Mouse (Mus musculus) left cerebral cortex, postnatal 36 days (tissue): ENCODE data around the gene Plekhh3. TPM values are rescaled to one million over a fixed set of nuclear protein-coding genes. Genes with fewer than 3 reads are reported as not detected.
"Not testable (repeated sequence)": the region's sequence is repeated elsewhere in the genome, so short reads cannot be mapped to it uniquely, and the experiment has no call there.

ENCODE experiments used
- DNase-seq, 2 experiments: peaks; one replicate each; pipeline ENCODE4 v3.0.0; 2021 to 2022; ENCODE audit warnings: low spot score in 2 of 2, mixed read lengths in 1 of 2
- intact Hi-C: fragments of 180-260 bp; cut with DNase I; formaldehyde crosslinking; loops from one replicate; pipeline ENCODE4 v1.15.1; 2025
- total RNA-seq, 2 experiments: library from RNA; stranded (reverse); gene quantifications; 2 replicates each; pipeline ENCODE4 v1.2.3; 2021

Plekhh3 gene
- total RNA-seq, 2 experiments from 2014 or later: 12.3 TPM

DNA sequence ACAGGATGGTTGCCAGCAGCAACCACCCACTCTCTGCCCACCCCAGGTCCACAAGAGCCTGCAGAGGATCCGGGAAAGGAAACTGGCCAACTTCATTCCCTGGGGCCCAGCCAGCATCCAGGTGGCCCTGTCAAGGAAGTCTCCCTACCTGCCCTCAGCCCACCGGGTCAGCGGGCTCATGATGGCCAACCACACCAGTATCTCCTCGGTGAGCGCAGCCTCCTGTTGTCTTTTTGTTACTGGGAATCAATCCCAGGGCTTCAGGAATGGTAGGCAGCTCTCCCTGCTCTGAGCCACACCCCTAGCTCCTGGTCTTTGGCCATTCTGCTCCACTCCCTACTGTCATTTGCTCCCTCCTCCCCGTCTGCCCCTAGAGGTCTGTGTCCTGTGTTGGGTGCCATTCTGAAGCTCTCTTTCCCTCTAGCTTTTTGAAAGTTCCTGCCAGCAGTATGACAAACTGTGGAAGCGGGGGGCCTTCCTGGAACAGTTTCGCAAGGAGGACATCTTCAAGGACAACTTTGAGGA lies 10.1 kb downstream of the Plekhh3 start:
- intact Hi-C loops, DNase-seq: not testable (repeated sequence)

DNA sequence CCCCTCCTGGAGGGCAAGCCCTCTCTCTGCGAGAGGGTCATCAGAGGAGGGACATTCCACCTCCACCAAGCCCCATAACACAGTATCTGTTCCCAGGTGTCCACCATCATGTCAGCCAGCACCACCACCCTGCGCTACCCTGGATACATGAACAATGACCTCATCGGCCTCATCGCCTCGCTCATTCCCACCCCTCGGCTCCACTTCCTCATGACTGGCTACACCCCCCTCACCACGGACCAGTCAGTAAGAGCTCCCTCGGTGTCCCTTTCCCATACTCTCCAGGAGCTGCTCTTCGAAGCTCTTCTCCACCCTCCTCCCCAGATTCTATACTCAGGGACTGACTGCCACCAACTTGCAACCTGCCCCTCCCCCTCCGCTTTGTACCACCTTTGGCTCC lies 11.0 kb downstream of the Plekhh3 start:
- DNase-seq, intact Hi-C loops: not testable (repeated sequence)

DNA sequence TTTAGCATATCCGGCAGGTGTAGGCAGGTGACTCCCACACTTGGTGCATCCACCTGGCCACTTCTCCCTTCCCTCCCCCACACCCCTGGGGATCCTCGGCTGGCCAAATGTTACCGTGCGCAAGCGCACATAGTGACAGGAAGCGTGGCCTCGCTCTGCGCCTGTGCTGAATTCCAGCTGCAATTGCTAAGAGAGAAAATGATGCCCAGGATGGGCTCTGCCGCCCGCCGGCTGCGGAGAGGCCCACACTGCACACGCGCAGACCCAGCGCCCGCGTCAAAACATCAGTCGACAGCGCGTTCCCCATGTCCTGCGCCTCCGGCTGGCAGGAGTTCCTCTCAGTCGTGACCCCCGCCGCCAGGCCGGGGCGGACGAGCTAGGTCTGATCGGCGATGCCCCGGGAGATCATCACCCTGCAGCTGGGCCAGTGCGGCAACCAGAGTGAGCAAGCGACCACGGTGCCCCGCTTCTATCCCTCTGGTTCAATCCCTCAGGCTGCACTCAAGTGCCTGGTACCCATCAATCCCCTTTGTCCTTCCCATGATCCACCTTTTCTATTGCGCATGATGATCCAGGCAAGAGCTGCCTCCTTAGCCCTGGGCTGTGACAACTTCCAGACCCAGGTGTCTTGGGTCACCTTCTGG lies 15.3 kb downstream of the Plekhh3 start, which contains the start of gene Tubg2:
Gene Tubg2, plus strand, starts transcription at position 180 of the 644 bp plus-strand sequence.
- peak; percentile 87 for DNase-seq
- intact Hi-C loops: no loop called here

DNA sequence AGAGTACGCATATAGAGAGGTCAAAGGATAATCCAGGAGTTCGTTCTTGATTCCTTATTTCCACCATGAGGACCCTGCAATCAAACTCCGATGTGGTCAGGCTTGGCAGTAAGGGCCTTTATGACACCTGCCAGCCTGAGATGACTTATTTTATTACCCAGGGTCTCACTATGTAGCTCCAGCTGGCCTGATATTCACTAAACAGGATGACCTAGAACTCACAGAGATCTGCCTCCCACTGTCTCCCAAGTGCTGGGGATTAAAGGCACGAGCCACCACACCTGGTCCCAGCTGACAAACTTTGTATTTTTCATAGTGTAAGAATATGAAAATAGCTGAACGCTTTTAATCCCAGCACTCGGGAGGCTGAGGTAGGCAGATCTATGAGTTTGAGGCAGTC lies 16.0 kb downstream of the Plekhh3 start:
- no peak for DNase-seq
- intact Hi-C loops: no loop called here

GRCm38 (mm10) chr11:101154648-101155047 lies 16.5 kb downstream of the Plekhh3 start:
- DNase-seq: no peak
- intact Hi-C loops: no loop called here

GRCm38 (mm10) chr11:101152825-101153224 lies 18.3 kb downstream of the Plekhh3 start:
- intact Hi-C loops: no loop called here

GRCm38 (mm10) chr11:101151063-101151462 lies 20.1 kb downstream of the Plekhh3 start:
- no peak for DNase-seq
- intact Hi-C loops: no loop called here

More at GRCm38 (mm10) chr11:101152825-101153224, 18.3 kb downstream of the Plekhh3 start:
- DNase-seq: no peak

- intact Hi-C loops: no loop called here
- DNase-seq: no peak
Measured at GRCm38 (mm10) chr11:101149178-101150105, 21.7 kb downstream of the Plekhh3 start.

DNA sequence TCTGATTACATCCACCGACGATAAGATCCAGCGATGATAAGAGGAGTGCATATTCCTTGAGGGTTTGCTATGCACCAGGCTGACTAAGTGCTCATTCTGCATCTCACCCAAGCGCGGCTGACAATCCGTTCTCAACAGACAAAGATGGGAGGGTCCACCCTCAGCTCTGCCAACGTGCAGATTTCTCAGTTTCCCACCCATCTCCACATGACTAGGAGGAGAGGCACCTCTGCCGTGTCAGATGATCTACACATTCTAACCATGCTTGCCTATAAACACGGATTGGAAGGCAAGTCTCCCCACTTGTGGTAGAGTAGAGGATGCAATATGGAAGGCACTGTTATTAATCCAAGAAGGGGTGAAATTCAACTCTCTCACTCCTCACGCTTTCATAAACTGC lies 22.4 kb downstream of the Plekhh3 start:
- DNase-seq: no peak
- intact Hi-C loops: no loop called here

DNA sequence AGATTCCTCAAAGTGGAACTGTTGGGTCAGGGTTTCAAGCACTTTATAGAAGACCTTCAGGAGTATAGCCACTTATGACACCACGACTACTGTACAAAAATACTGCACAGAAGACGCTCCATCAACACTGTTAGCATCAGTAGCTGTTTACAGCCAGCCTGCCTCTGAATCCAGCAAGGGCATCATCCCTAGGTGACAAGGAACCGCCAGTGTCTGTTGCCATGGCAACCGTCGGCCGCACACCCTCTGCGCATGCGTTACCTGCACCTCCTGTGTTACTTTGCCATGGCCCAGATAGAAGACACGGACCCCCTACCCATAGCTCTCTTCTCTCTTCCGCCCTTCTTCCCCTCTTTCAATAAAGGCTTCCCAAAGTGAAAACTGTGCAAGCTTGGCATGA lies 24.8 kb downstream of the Plekhh3 start:
- no peak for DNase-seq
- intact Hi-C loops: no loop called here

DNA sequence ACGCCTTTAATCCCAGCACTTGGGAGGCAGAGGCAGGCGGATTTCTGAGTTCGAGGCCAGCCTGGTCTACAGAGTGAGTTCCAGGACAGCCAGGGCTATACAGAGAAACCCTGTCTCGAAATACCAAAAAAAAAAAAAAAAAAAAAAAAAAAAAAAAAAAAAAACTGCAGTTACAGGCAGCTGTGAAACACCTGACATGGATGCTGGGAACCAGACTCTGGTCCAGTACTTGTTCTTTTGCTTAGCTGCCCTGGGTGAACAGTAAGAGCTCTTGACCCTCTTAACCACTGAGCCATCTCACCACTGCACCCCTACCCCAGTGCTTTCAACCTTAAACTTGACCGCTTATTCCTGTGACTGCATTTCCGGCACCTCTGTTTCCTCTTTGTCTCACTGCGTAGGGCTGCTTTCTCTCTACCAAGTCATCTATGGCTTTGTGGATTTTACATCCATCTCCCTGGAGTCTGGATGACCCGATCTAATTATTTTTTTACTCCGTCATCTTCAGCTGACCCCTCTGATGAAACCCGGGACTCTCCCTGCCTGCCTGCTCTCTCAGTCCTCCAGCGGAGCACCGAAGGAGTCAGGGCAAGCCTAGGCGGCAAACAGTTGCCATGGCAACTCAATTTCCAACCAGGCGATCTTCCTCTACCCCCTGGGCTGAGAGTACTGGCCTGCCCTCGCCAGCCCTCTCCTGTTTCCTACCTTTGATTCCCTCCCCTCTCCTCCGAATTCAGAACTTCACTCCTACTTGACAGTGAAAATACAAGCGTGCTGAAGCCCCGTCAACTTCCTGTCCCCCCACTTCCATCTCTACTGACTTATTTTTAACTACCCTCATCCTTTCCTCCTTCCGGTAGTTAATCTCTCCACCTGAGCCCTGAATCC lies 27.6 kb downstream of the Plekhh3 start:
- DNase-seq: peak in 1 of 2 experiments; percentile 42
- intact Hi-C loops: no loop called here

DNA sequence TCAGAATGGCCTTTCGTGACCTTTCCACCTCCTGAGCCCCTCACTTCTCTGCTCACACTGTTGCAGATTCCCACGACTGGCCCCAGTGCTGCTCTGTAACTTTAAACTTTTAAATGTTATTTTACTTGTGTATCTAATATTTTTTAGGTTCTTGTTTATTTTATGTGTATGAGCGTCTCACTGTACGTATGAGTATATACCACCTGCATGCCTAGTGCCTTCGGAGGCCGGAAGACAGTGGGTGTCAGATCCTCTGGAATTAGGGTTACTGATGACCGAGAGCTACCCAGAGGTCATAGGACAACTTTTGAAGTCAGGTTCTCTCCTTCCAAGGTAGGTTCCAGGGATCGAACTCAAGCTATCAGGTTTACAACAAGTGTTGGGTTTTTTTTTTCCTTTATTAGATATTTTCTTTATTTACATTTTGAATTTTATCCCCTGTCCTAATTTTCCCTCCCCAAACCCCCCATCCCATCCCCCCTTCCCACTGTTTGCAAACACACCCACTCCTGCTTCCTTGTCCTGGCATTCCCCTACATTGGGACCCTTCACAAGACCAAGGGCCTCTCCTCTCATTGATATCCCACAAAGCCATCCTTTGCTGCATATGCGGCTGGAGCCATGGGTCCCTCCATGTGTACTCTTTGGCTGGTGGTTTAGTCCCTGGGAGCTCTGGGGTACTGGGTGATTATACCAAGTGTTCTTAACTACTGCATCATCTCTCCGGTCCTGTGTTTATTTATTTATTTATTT lies 28.8 kb downstream of the Plekhh3 start:
- intact Hi-C loops: no loop called here
- no peak for DNase-seq

DNA sequence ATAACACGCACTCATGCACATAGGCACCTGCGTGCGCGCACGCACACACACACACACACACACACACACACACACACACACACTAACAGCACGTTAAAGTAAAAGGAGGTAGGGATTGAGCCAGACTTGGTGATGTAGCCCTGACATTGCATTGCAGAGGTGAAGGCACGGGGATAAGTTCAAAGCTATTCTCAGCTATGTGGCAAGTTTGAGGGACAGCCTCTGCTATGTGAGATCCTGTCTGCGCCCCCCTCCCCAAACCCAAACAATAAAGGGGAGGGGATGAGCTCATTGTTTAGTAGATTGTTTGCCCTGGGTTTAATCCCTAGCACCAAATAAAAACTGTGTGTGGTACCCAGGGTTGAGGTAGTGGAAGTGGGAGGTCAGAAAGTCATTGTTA lies 30.1 kb downstream of the Plekhh3 start:
- DNase-seq: no peak
- intact Hi-C loops: no loop called here

- intact Hi-C loops: no loop called here
Measured at GRCm38 (mm10) chr11:101140164-101140819, 30.9 kb downstream of the Plekhh3 start.

DNA sequence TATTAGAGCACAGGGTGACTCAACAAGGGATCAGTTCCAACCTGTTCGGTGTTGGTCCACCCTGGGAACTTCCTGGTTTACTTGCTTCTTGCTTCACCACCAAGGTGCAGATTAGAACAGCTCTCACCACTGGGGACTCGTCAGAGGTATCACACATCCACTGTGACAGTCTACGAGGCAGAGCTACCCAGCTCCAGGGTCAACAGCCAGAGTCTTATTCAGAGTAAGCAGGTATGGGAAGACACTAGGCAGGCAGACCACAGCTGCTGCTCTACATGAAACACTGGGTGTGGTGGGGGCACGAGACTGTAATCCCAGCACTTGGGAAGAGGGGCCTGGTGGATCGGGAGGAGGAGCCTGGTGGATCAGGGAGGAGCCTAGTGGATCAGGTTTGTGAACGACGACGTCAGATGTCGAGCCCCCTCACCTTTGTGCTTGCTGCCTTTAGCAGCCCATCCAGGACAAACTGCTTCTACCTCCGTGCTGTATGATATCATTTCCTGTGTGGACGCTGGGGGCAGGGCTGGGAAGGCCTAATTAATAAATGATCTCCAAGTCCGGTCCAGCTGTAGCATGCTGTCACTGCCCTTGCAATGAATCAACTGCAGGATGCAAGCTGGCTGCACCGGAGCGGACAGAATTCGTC lies 32.5 kb downstream of the Plekhh3 start:
- DNase-seq: no peak
- intact Hi-C loops: no loop called here

More at GRCm38 (mm10) chr11:101140164-101140819, 30.9 kb downstream of the Plekhh3 start:
- no peak for DNase-seq

DNA sequence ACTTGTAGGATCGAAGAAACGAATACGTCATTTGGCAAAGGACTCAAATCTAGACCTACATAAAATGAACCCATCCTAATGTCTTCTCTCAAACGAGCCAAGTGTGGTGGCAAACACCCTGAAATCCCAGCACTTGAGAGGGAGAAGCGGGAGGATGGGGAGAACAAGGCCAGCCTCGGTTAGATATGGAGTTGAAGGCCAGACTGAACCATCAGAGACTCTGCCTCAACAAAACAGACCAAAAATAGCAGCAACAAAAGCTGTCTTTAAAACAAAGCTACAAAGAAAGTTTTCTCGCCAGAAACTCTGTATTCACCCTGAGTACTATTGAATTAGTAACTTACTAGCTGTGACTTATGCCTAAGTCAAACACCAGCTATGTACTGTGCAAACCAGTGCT lies 34.2 kb downstream of the Plekhh3 start:
- DNase-seq: no peak
- intact Hi-C loops: no loop called here

GRCm38 (mm10) chr11:101134217-101134865 lies 36.8 kb downstream of the Plekhh3 start:
- no peak for DNase-seq
- intact Hi-C loops: no loop called here
